Mouse (Mus musculus) hindbrain, embryonic 16.5 days (tissue): ENCODE results near the gene Eef2k. TPM values are rescaled to one million over a fixed set of nuclear protein-coding genes. Genes with fewer than 3 reads are reported as not detected.
A peak's percentile ranks its signal among the peaks of the same experiment; 100 is the strongest.
"Not testable (repeated sequence)": the region's sequence is repeated elsewhere in the genome, so short reads cannot be mapped to it uniquely, and the experiment has no call there.

Experiments
- ATAC-seq: fragments of 200-750 bp; cut with Nextera tagmentation; 2 replicates; pipeline ENCODE4 v1.8.0; 2017; ENCODE audit warnings: moderate TSS enrichment, moderate library complexity
- H3K27ac ChIP-seq: fragments of 300-500 bp; sonication (generic); 2 replicates; pipeline ENCODE4 v1.5.1; 2014; ENCODE audit warnings: low read depth, mild to moderate bottlenecking, control low read depth, low read length, moderate library complexity
- H3K27me3 ChIP-seq: fragments of 300-500 bp; sonication (generic); replicated peaks from 2 replicates; pipeline ENCODE4 v1.6.1; 2014; ENCODE audit warnings: low read length; ENCODE audit not compliant: control insufficient read depth, insufficient read depth
- H3K36me3 ChIP-seq: fragments of 300-500 bp; sonication (generic); 2 replicates; pipeline ENCODE4 v1.6.1; 2014; ENCODE audit warnings: mild to moderate bottlenecking, low read length, moderate library complexity, mixed read lengths; ENCODE audit not compliant: control insufficient read depth, insufficient read depth
- H3K4me1 ChIP-seq: fragments of 300-500 bp; sonication (generic); 2 replicates; pipeline ENCODE4 v1.6.1; 2014; ENCODE audit warnings: low read depth, low read length; ENCODE audit not compliant: control insufficient read depth, insufficient read depth
- H3K4me2 ChIP-seq: fragments of 300-500 bp; sonication (generic); 2 replicates; pipeline ENCODE4 v1.6.1; 2014; ENCODE audit warnings: mild to moderate bottlenecking, low read length, control low read depth, moderate library complexity
- H3K4me3 ChIP-seq: fragments of 300-500 bp; sonication (generic); 2 replicates; pipeline ENCODE4 v1.5.1; 2014; ENCODE audit warnings: mild to moderate bottlenecking, low read length, control low read depth, moderate library complexity
- H3K9ac ChIP-seq: fragments of 300-500 bp; sonication (generic); 2 replicates; pipeline ENCODE4 v1.6.1; 2014; ENCODE audit warnings: low read depth, mild to moderate bottlenecking, control low read depth, low read length, moderate library complexity
- H3K9me3 ChIP-seq: fragments of 300-500 bp; sonication (generic); 2 replicates; pipeline ENCODE4 v1.6.1; 2014; ENCODE audit warnings: mild to moderate bottlenecking, low read length, moderate library complexity; ENCODE audit not compliant: control insufficient read depth
- WGBS: fragments of 180-500 bp; shearing (Covaris S2); extraction: QIAGEN DNeasy Blood & Tissue Kit; methylation state at CpG from one replicate; pipeline ENCODE4 v1.1.7; 2014; 5-methylcytosine and 5-hydroxymethylcytosine counted together
- polyA plus RNA-seq: library from polyadenylated mRNA; unstranded; fragments of >200 nt; fragmentation: Nextera tagmentation; extraction: Ambion mirVana; gene quantifications from 2 replicates; pipeline ENCODE4 v1.2.1, GENCODE M21; 2015

Gene Eef2k
- polyA plus RNA-seq, 1 experiment from 2014 or later, result 37.4 TPM

DNA sequence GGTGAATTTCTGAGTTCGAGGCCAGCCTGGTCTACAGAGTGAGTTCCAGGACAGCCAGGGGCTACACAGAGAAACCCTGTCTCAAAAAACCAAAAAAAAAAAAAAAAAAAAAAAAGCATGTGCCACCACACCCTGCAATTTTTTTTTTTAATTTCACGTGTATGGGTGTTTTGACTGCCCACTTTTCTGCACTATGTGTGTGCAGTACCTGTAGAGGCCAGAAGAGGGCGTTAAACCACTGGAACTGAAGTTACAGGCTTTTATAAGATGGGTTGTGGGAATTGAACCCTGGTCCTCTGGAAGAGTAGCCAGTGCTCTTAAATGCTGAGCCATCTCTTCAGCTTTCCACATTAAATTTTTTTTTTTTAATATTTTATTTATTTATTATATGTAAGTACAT, 67.5 kb downstream of the Eef2k start:
- ATAC-seq, H3K4me3 ChIP-seq, H3K9me3 ChIP-seq, H3K9ac ChIP-seq, H3K4me1 ChIP-seq, H3K4me2 ChIP-seq, H3K27ac ChIP-seq, H3K36me3 ChIP-seq, H3K27me3 ChIP-seq: not testable (repeated sequence)
- WGBS, result 67% methylated on average over 3 of the region's 3 CpGs

DNA sequence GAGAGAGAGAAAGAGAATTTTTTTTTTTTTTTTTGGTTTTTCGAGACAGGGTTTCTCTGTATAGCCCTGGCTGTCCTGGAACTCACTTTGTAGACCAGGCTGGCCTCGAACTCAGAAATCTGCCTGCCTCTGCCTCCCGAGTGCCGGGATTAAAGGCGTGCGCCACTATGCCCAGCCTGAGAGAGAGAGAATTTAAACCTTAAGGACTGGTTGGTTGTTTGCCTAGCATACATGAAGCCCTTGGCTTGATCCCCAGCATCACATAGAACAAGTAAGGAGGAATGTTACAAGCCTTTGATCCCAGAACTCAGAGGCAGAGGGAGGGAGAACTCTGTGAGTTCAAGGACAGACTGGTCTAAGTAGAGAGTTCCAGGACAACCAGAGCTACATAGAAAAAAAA, 68.6 kb downstream of the Eef2k start:
- not testable (repeated sequence) for H3K9ac ChIP-seq, H3K27ac ChIP-seq, H3K4me1 ChIP-seq, H3K9me3 ChIP-seq, ATAC-seq, H3K4me2 ChIP-seq, H3K36me3 ChIP-seq, H3K4me3 ChIP-seq, H3K27me3 ChIP-seq
- WGBS, result 86% methylated on average over 6 of the region's 6 CpGs

- no peaks in the 10 kb centered on the region for H3K36me3 ChIP-seq
- no peak overlapping the region for H3K4me3 ChIP-seq
- H3K4me1 ChIP-seq, result no peaks in the 10 kb centered on the region
- no peak overlapping the region for H3K4me2 ChIP-seq
- H3K27ac ChIP-seq, result no peak overlapping the region
- H3K9ac ChIP-seq, result no peak overlapping the region
- no peak for ATAC-seq
- no peaks in the 10 kb centered on the region for H3K9me3 ChIP-seq
- WGBS, result 52% methylated on average over 1 of the region's 1 CpGs
- H3K27me3 ChIP-seq, result no peaks in the 10 kb centered on the region
Measured at GRCm38 (mm10) chr7:120913332-120913731, 70.7 kb downstream of the Eef2k start.

GRCm38 (mm10) chr7:120916262-120916875, 73.7 kb downstream of the Eef2k start:
- H3K4me3 ChIP-seq, result no peak overlapping the region
- ATAC-seq, result no peak
- H3K9ac ChIP-seq, result no peak overlapping the region
- H3K27ac ChIP-seq, result no peak overlapping the region
- H3K9me3 ChIP-seq, result no peaks in the 10 kb centered on the region
- no peaks in the 10 kb centered on the region for H3K27me3 ChIP-seq
- 22% methylated on average over 11 of the region's 11 CpGs for WGBS
- peaks cover 8% of the 10 kb centered on the region for H3K4me1 ChIP-seq
- no peak overlapping the region for H3K4me2 ChIP-seq
- H3K36me3 ChIP-seq, result no peaks in the 10 kb centered on the region

GRCm38 (mm10) chr7:120917279-120917591, 74.6 kb downstream of the Eef2k start:
- no peak for ATAC-seq
- Histone ChIP-seq H3K4me2 (peak overlapping the region; percentile 79), H3K36me3 (no peaks in the 10 kb centered on the region), H3K4me1 (peaks cover 8% of the 10 kb centered on the region), H3K9me3 (no peaks in the 10 kb centered on the region), H3K9ac (no peak overlapping the region; the same call in 1 of the 2 replicates), H3K27ac (no peak overlapping the region), H3K27me3 (no peaks in the 10 kb centered on the region), H3K4me3 (peak overlapping the region; percentile 83)
- WGBS, result 10% methylated on average over 12 of the region's 12 CpGs

- Histone ChIP-seq H3K27ac (peak within 1 kb of the TSS; percentile 85), H3K4me3 (peak within 1 kb of the TSS; percentile 83), H3K9me3 (no peaks in the 10 kb centered on the region), H3K4me2 (peak within 1 kb of the TSS; percentile 79), H3K4me1 (peaks cover 8% of the 10 kb centered on the region), H3K9ac (peak within 1 kb of the TSS; percentile 94), H3K36me3 (no peaks in the 10 kb centered on the region), H3K27me3 (no peaks in the 10 kb centered on the region)
- ATAC-seq, result peak; percentile 96
- WGBS, result under 1% methylated on average over 92 of the region's 102 CpGs
Measured at GRCm38 (mm10) chr7:120917592-120918461, 75.2 kb downstream of the Eef2k start, which contains the start of gene Polr3e. TSS of gene Polr3e (plus strand) at chr7:120917744.

DNA sequence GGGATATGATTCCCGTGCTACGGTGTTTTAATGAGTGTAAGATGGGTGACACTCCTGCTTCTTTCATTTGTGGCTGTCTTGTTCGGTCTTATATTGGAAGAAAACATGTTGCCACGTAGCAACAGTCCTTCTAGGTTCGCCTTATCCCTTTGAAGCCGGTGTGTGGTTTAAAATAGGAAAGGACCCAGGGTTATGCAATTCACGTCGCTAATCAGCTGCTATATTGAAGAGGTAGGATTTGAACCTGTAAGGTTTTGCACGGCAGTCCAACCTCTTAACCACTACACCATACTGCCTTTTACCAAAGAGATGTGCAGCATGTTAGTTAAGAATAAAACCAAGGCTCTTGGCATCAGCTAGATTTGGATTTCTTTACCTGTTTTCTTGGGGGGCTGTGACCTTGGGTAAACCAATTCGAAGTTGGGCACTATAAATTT, 75.9 kb downstream of the Eef2k start:
- Histone ChIP-seq H3K9me3 (no peaks in the 10 kb centered on the region), H3K4me3 (peak overlapping the region; percentile 83), H3K27ac (peak overlapping the region; percentile 85), H3K9ac (peak overlapping the region; percentile 94), H3K4me2 (peak overlapping the region; percentile 79), H3K4me1 (peaks cover 8% of the 10 kb centered on the region), H3K27me3 (no peaks in the 10 kb centered on the region), H3K36me3 (no peaks in the 10 kb centered on the region)
- WGBS, result 8% methylated on average over 10 of the region's 10 CpGs
- ATAC-seq, result peak; percentile 63

DNA sequence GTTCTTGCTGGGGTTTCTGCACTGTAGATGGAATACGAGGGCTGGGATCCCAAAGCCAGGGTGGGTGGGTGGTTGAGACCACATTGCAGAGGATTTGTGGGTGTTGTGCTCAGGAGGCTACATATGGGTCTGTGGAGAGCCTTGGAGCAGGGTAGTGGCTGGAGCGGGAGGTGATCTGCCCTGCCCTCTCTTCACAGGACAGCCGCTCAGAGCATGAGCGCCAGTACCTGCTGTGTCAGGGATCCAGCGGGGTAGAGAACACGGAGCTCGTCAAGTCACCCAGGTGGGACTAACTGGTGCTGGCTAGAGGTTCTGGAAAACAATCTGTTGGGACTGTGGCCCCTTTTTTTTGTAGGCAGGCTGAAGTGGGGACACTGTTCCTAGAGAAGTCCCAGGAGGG, 90.5 kb downstream of the Eef2k start:
- H3K4me3 ChIP-seq, result no peak overlapping the region
- ATAC-seq, result no peak
- no peaks in the 10 kb centered on the region for H3K27me3 ChIP-seq
- H3K9ac ChIP-seq, result no peak overlapping the region
- H3K36me3 ChIP-seq, result peaks cover 49% of the 10 kb centered on the region
- WGBS, result 90% methylated on average over 7 of the region's 7 CpGs
- H3K4me2 ChIP-seq, result no peak overlapping the region
- no peaks in the 10 kb centered on the region for H3K9me3 ChIP-seq
- no peaks in the 10 kb centered on the region for H3K4me1 ChIP-seq
- no peak overlapping the region for H3K27ac ChIP-seq

DNA sequence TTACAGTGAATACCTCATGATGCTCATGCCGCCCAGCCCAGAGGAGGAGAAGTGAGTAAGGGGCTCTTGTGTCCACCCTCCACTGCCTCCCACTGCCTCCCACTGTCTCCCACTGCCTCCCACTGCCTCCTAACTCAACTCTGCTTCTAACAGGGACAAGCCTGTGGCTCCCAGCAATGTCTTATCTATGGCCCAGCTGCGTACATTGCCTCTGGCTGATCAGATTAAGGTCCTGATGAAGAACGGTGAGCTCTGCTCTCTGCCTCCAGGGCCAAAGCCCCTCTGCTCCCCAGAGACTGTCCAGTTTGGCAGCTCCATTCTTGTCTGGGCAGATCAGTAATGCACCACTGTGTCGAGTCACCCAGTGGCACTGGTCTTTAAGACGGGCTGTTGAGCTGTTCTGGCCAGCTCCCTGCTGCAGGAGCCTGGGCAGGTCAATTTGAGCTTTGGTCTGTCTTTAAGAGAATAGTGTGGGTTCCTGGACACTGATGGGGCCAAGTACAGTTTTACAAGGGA, 91.1 kb downstream of the Eef2k start:
- Histone ChIP-seq H3K9me3 (no peaks in the 10 kb centered on the region), H3K4me3 (no peak overlapping the region), H3K27ac (no peak overlapping the region), H3K4me2 (no peak overlapping the region), H3K27me3 (no peaks in the 10 kb centered on the region), H3K4me1 (no peaks in the 10 kb centered on the region), H3K36me3 (peaks cover 48% of the 10 kb centered on the region), H3K9ac (no peak overlapping the region)
- no peak; the same call in 1 of the 2 replicates for ATAC-seq
- WGBS, result 84% methylated on average over 4 of the region's 5 CpGs
